Mouse (Mus musculus) frontal cortex, postnatal 10 days (tissue): Measurements from ENCODE around the gene Chadl.
A peak's percentile ranks its signal among the peaks of the same experiment; 100 is the strongest.
"Not testable (repeated sequence)": the region's sequence is repeated elsewhere in the genome, so short reads cannot be mapped to it uniquely, and the experiment has no call there.

Experiments
- DNase-seq, 2 experiments: peaks; one replicate each; pipeline ENCODE4 v3.0.0; 2022; ENCODE audit warnings: low spot score in 2 of 2, mixed read lengths in 1 of 2

Gene Chadl

GRCm38 (mm10) chr15:81697175-81697574 lies at the start of gene Chadl:
Gene Chadl, minus strand, starts transcription at chr15:81697287.
- DNase-seq: peak; percentile 57 to 70

GRCm38 (mm10) chr15:81745601-81746114 lies 48.6 kb upstream of the Chadl start:
- DNase-seq: peak; percentile 54 to 69

GRCm38 (mm10) chr15:81744992-81745600 lies 48.0 kb upstream of the Chadl start, which contains the start of the genes Zc3h7b and Rangap1:
Gene Zc3h7b, plus strand, starts transcription at chr15:81745057.
Gene Rangap1, minus strand, starts transcription at chr15:81745530.
- DNase-seq: peak; percentile 54 to 65

- not testable (repeated sequence) for DNase-seq
Observed at GRCm38 (mm10) chr15:81742368-81742767, 45.3 kb upstream of the Chadl start.

GRCm38 (mm10) chr15:81739924-81740323 lies 42.8 kb upstream of the Chadl start:
- DNase-seq: no peak

- no peak for DNase-seq
Observed at GRCm38 (mm10) chr15:81739296-81739695, 42.2 kb upstream of the Chadl start.

GRCm38 (mm10) chr15:81735075-81735474 lies 38.0 kb upstream of the Chadl start:
- DNase-seq: no peak

GRCm38 (mm10) chr15:81729792-81730635 lies 32.9 kb upstream of the Chadl start:
- peak; percentile 98 for DNase-seq

GRCm38 (mm10) chr15:81729241-81729791 lies 32.2 kb upstream of the Chadl start:
- DNase-seq: peak in 1 of 2 experiments; percentile 54

- DNase-seq: no peak
Observed at GRCm38 (mm10) chr15:81725965-81726364, 28.9 kb upstream of the Chadl start.

GRCm38 (mm10) chr15:81723653-81724052 lies 26.6 kb upstream of the Chadl start:
- DNase-seq: no peak

GRCm38 (mm10) chr15:81722361-81722760 lies 25.3 kb upstream of the Chadl start:
- DNase-seq: no peak

GRCm38 (mm10) chr15:81719139-81719531 lies 22.0 kb upstream of the Chadl start:
- DNase-seq: no peak

- DNase-seq: peak; percentile 35 to 45
Observed at GRCm38 (mm10) chr15:81718336-81719138, 21.4 kb upstream of the Chadl start.

GRCm38 (mm10) chr15:81713742-81714141 lies 16.7 kb upstream of the Chadl start:
- no peak for DNase-seq

GRCm38 (mm10) chr15:81710801-81711200 lies 13.7 kb upstream of the Chadl start:
- no peak for DNase-seq

- no peak for DNase-seq
Observed at GRCm38 (mm10) chr15:81709686-81710085, 12.6 kb upstream of the Chadl start.

- no peak for DNase-seq
Observed at GRCm38 (mm10) chr15:81708991-81709390, 11.9 kb upstream of the Chadl start.

GRCm38 (mm10) chr15:81703094-81703489 lies 6.0 kb upstream of the Chadl start:
- no peak for DNase-seq

GRCm38 (mm10) chr15:81702306-81703093 lies 5.4 kb upstream of the Chadl start:
- DNase-seq: no peak

GRCm38 (mm10) chr15:81701350-81701749 lies 4.3 kb upstream of the Chadl start:
- not testable (repeated sequence) for DNase-seq
